Mouse (Mus musculus): ENCODE results near the gene Prdm12. TPM values are rescaled to one million over a fixed set of nuclear protein-coding genes. Genes with fewer than 3 reads are reported as not detected.

Prdm12 gene
- polyA plus RNA-seq, 2 experiments: 0.03 TPM; not detected in 1

GRCm38 (mm10) chr2:31633531-31633930, 6.3 kb upstream of the Prdm12 start:
- Histone ChIP-seq H3K9me3 (ENCODE audit: control insufficient read depth, low read length) (no peaks in the 10 kb centered on the region), H3K4me3 (replicated peaks; ENCODE audit: low read length) (no peak overlapping the region), H3K27ac (replicated peaks; ENCODE audit: low read depth, low read length) (no peak overlapping the region), H3K9ac (ENCODE audit: low read depth, low read length, severe bottlenecking) (no peak overlapping the region), H3K4me1 (ENCODE audit: control insufficient read depth, insufficient read depth, low read length) (peaks cover 15% of the 10 kb centered on the region), H3K36me3 (ENCODE audit: control insufficient read depth, insufficient read depth, low read length) (no peaks in the 10 kb centered on the region), H3K4me2 (replicated peaks; ENCODE audit: low read depth, low read length, severe bottlenecking) (no peak overlapping the region), H3K27me3 (ENCODE audit: control insufficient read depth, insufficient read depth, low read length) (peaks cover 59% of the 10 kb centered on the region)
- ATAC-seq (ENCODE audit: low FRiP score, low read depth) (no peak), DNase-seq (ENCODE audit: low spot score) (no peak)
- 58% methylated on average over 3 of the region's 3 CpGs for WGBS
- no peak for TF ChIP-seq POLR2A (IDR thresholded peaks at IDR 0.05; ENCODE audit: borderline replicate concordance, extremely low read depth, insufficient read depth, insufficient read length)

- DNase-seq (ENCODE audit: low spot score): no peak
- ATAC-seq (ENCODE audit: low FRiP score, low read depth): no peak
- H3K4me2 ChIP-seq (replicated peaks; ENCODE audit: low read depth, low read length, severe bottlenecking): peak overlapping the region; percentile 36
- TF ChIP-seq POLR2A (IDR thresholded peaks at IDR 0.05; ENCODE audit: borderline replicate concordance, extremely low read depth, insufficient read depth, insufficient read length): no peak
- H3K4me3 ChIP-seq (replicated peaks; ENCODE audit: low read length): peak overlapping the region; percentile 27
- H3K27ac ChIP-seq (replicated peaks; ENCODE audit: low read depth, low read length): no peak overlapping the region
- H3K9ac ChIP-seq (ENCODE audit: low read depth, low read length, severe bottlenecking): peak overlapping the region; percentile 28; the same call in 1 of the 2 replicates
- H3K4me1 ChIP-seq (ENCODE audit: control insufficient read depth, insufficient read depth, low read length): peaks cover 15% of the 10 kb centered on the region
- no peaks in the 10 kb centered on the region for H3K36me3 ChIP-seq (ENCODE audit: control insufficient read depth, insufficient read depth, low read length)
- H3K9me3 ChIP-seq (ENCODE audit: control insufficient read depth, low read length): no peaks in the 10 kb centered on the region
- WGBS: under 1% methylated on average over 41 of the region's 52 CpGs
- H3K27me3 ChIP-seq (ENCODE audit: control insufficient read depth, insufficient read depth, low read length): peaks cover 79% of the 10 kb centered on the region
Observed at GRCm38 (mm10) chr2:31635281-31636137, 4.3 kb upstream of the Prdm12 start.

GRCm38 (mm10) chr2:31636138-31636741, 3.6 kb upstream of the Prdm12 start:
- Histone ChIP-seq H3K4me1 (ENCODE audit: control insufficient read depth, insufficient read depth, low read length) (peaks cover 15% of the 10 kb centered on the region), H3K36me3 (ENCODE audit: control insufficient read depth, insufficient read depth, low read length) (no peaks in the 10 kb centered on the region), H3K4me2 (replicated peaks; ENCODE audit: low read depth, low read length, severe bottlenecking) (peak overlapping the region; percentile 36), H3K4me3 (replicated peaks; ENCODE audit: low read length) (peak overlapping the region; percentile 27), H3K27ac (replicated peaks; ENCODE audit: low read depth, low read length) (no peak overlapping the region), H3K27me3 (ENCODE audit: control insufficient read depth, insufficient read depth, low read length) (peaks cover 85% of the 10 kb centered on the region), H3K9ac (ENCODE audit: low read depth, low read length, severe bottlenecking) (no peak overlapping the region), H3K9me3 (ENCODE audit: control insufficient read depth, low read length) (no peaks in the 10 kb centered on the region)
- WGBS: under 1% methylated on average over 47 of the region's 48 CpGs
- no peak for ATAC-seq (ENCODE audit: low FRiP score, low read depth)
- TF ChIP-seq POLR2A (IDR thresholded peaks at IDR 0.05; ENCODE audit: borderline replicate concordance, extremely low read depth, insufficient read depth, insufficient read length): no peak
- no peak for DNase-seq (ENCODE audit: low spot score)

- Histone ChIP-seq H3K4me3 (replicated peaks; ENCODE audit: low read length) (peak overlapping the region; percentile 27), H3K9ac (ENCODE audit: low read depth, low read length, severe bottlenecking) (no peak overlapping the region; the same call in 1 of the 2 replicates), H3K4me1 (ENCODE audit: control insufficient read depth, insufficient read depth, low read length) (peaks cover 15% of the 10 kb centered on the region), H3K4me2 (replicated peaks; ENCODE audit: low read depth, low read length, severe bottlenecking) (peak overlapping the region; percentile 36), H3K9me3 (ENCODE audit: control insufficient read depth, low read length) (no peaks in the 10 kb centered on the region), H3K27ac (replicated peaks; ENCODE audit: low read depth, low read length) (no peak overlapping the region), H3K36me3 (ENCODE audit: control insufficient read depth, insufficient read depth, low read length) (no peaks in the 10 kb centered on the region), H3K27me3 (ENCODE audit: control insufficient read depth, insufficient read depth, low read length) (peaks cover 90% of the 10 kb centered on the region)
- WGBS: under 1% methylated on average over 32 of the region's 35 CpGs
- no peak for DNase-seq (ENCODE audit: low spot score)
- no peak for ATAC-seq (ENCODE audit: low FRiP score, low read depth)
- no peak for TF ChIP-seq POLR2A (IDR thresholded peaks at IDR 0.05; ENCODE audit: borderline replicate concordance, extremely low read depth, insufficient read depth, insufficient read length)
Observed at GRCm38 (mm10) chr2:31636742-31637141, 3.1 kb upstream of the Prdm12 start.

- WGBS: 3% methylated on average over 12 of the region's 12 CpGs
- H3K4me2 ChIP-seq (replicated peaks; ENCODE audit: low read depth, low read length, severe bottlenecking): no peak overlapping the region
Observed at GRCm38 (mm10) chr2:31637311-31637710, 2.5 kb upstream of the Prdm12 start.

More at GRCm38 (mm10) chr2:31637311-31637710, 2.5 kb upstream of the Prdm12 start:
- TF ChIP-seq POLR2A (IDR thresholded peaks at IDR 0.05; ENCODE audit: borderline replicate concordance, extremely low read depth, insufficient read depth, insufficient read length): no peak
- peaks cover 15% of the 10 kb centered on the region for H3K4me1 ChIP-seq (ENCODE audit: control insufficient read depth, insufficient read depth, low read length)
- no peaks in the 10 kb centered on the region for H3K9me3 ChIP-seq (ENCODE audit: control insufficient read depth, low read length)
- peaks cover 96% of the 10 kb centered on the region for H3K27me3 ChIP-seq (ENCODE audit: control insufficient read depth, insufficient read depth, low read length)
- no peak overlapping the region for H3K27ac ChIP-seq (replicated peaks; ENCODE audit: low read depth, low read length)
- no peaks in the 10 kb centered on the region for H3K36me3 ChIP-seq (ENCODE audit: control insufficient read depth, insufficient read depth, low read length)
- no peak for DNase-seq (ENCODE audit: low spot score)
- no peak overlapping the region for H3K9ac ChIP-seq (ENCODE audit: low read depth, low read length, severe bottlenecking)
- no peak for ATAC-seq (ENCODE audit: low FRiP score, low read depth)
- no peak overlapping the region for H3K4me3 ChIP-seq (replicated peaks; ENCODE audit: low read length)

All from limb, embryonic 14.5 days (tissue).